Mouse (Mus musculus) liver, adult 2 months (tissue): ENCODE measurements at regions not wholly inside any gene's neighbourhood (a gene's known extent, or its start where the extent isn't known, plus 50 kb on each side); places are given as distances from the start of the nearest gene placed in this dataset.

Experiments used
- CTCF ChIP-seq: fragments of 200-500 bp; IDR thresholded peaks from 2 replicates; pipeline ENCODE4 v1.5.1; 2011; ENCODE audit warnings: low read depth, low read length, control low read depth
- POLR2A ChIP-seq: fragments of 200-500 bp; IDR thresholded peaks from 2 replicates; pipeline ENCODE4 v1.6.1; 2011; ENCODE audit warnings: low read length, control low read depth; ENCODE audit not compliant: insufficient read depth; ENCODE audit errors: extremely low read depth

DNA sequence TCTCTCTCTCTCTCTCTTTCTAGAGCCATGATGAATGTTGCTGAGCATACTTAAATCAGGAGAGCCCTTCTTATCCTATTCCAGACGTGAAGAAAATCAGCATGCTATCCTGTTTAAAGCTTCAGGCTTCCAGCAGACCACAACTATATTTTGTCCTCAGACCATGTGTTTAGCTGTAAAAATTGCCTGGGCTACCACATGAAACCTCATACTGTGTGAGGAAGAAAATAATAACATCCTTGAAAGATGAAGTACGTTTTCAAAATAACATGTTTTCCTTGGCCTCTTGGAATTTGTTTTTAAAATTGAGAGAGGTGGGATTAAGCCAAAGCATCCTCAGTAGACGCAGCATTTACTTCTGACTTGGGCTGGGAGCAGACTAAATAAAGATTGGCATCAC, 168.3 kb upstream of the Fam3c start:
- TF ChIP-seq CTCF (no peak), POLR2A (no peak)
